Mouse (Mus musculus) mouse embryonic stem cell (cell line): Measurements from ENCODE around the gene Fip1l1.

Experiments used
- in situ Hi-C, 2 experiments: fragments of 300-500 bp; cut with MboI; formaldehyde crosslinking; loops; 1 replicate in 1 of 2; 3 replicates in 1 of 2; pipeline ENCODE4 v1.14.3; 2019 to 2020; ENCODE audit warnings: low sequenced_read_pairs in 2 of 2, low pct_unique_long_range_greater_than_20kb in 1 of 2, mixed read lengths in 1 of 2; ENCODE audit not compliant: unreplicated experiment in 1 of 2

The Fip1l1 gene

GRCm38 (mm10) chr5:74647584-74647984 is 112.3 kb downstream of the Fip1l1 start:
- in situ Hi-C loops: loop anchor here (25.0 kb wide), 1 partner anchor 265 kb away; no protein-coding TSS in a partner anchor

- in situ Hi-C loops: loop anchor here (25.0 kb wide), 1 partner anchor 264 kb away; no protein-coding TSS in a partner anchor
Measured at GRCm38 (mm10) chr5:74648216-74648615, 113.0 kb downstream of the Fip1l1 start.
